Mouse (Mus musculus) myocyte (in vitro differentiated cells): ENCODE measurements around the gene Dnase1l3. TPM values are rescaled to one million over a fixed set of nuclear protein-coding genes. Genes with fewer than 3 reads are reported as not detected.

Experiments
- H3K27me3 ChIP-seq: one replicate; pipeline ENCODE4 v1.6.1; 2011; ENCODE audit not compliant: control insufficient read depth, insufficient read depth, insufficient read length
- H3K36me3 ChIP-seq: one replicate; pipeline ENCODE4 v1.6.1; 2011; ENCODE audit not compliant: control insufficient read depth, insufficient read depth
- H3K4me2 ChIP-seq: one replicate; pipeline ENCODE4 v1.6.1; 2011; ENCODE audit warnings: low read depth, control low read depth
- H3K4me3 ChIP-seq: one replicate; pipeline ENCODE4 v1.5.1; 2011; ENCODE audit warnings: mild to moderate bottlenecking, control low read depth, moderate library complexity
- H3K79me2 ChIP-seq: one replicate; pipeline ENCODE4 v1.6.1; 2011; ENCODE audit not compliant: control insufficient read depth, insufficient read depth
- H3ac ChIP-seq: one replicate; pipeline ENCODE4 v1.6.1; 2011; ENCODE audit not compliant: control insufficient read depth, insufficient read length
- CEBPB ChIP-seq: IDR thresholded peaks from 2 replicates; pipeline ENCODE4 v1.6.1; 2011; ENCODE audit warnings: mild to moderate bottlenecking, moderate library complexity; ENCODE audit not compliant: poor library complexity, insufficient read depth, severe bottlenecking
- E2F4 ChIP-seq: IDR thresholded peaks from one replicate; pipeline ENCODE4 v1.6.1; 2011; ENCODE audit warnings: mild to moderate bottlenecking, control low read depth, moderate library complexity; ENCODE audit not compliant: insufficient read depth
- MAX ChIP-seq: IDR thresholded peaks from one replicate; pipeline ENCODE4 v1.6.1; 2011; ENCODE audit warnings: low read depth, mild to moderate bottlenecking, control low read depth
- MYOD1 ChIP-seq, 3 experiments: IDR thresholded peaks; one replicate each; pipeline ENCODE4 v1.6.1; 2011; ENCODE audit warnings: control low read depth in 2 of 3, low read depth in 2 of 3, mild to moderate bottlenecking in 2 of 3, moderate library complexity in 1 of 3; ENCODE audit not compliant: insufficient read length in 2 of 3, control insufficient read depth in 1 of 3
- MYOG ChIP-seq, 3 experiments: IDR thresholded peaks; one replicate each; pipeline ENCODE4 v1.6.1; 2011; ENCODE audit warnings: control low read depth in 2 of 3, low read depth in 2 of 3, mild to moderate bottlenecking in 2 of 3; ENCODE audit not compliant: insufficient read length in 2 of 3, control insufficient read depth in 1 of 3, insufficient read depth in 1 of 3
- POLR2A ChIP-seq: IDR thresholded peaks from one replicate; pipeline ENCODE4 v1.6.1; 2011; ENCODE audit warnings: low read depth, mild to moderate bottlenecking, control low read depth, moderate library complexity; ENCODE audit not compliant: insufficient read length
- POLR2AphosphoS2 ChIP-seq: IDR thresholded peaks from one replicate; pipeline ENCODE4 v1.6.1; 2011; ENCODE audit warnings: low read depth, control low read depth; ENCODE audit not compliant: insufficient read length
- REST ChIP-seq: IDR thresholded peaks from one replicate; pipeline ENCODE4 v1.6.1; 2011; ENCODE audit warnings: mild to moderate bottlenecking, control low read depth, moderate library complexity; ENCODE audit not compliant: insufficient read depth, insufficient read length
- SRF ChIP-seq: IDR thresholded peaks from one replicate; pipeline ENCODE4 v1.6.1; 2011; ENCODE audit warnings: low read depth; ENCODE audit not compliant: control insufficient read depth, insufficient read length
- TCF12 ChIP-seq: IDR thresholded peaks from one replicate; pipeline ENCODE4 v1.6.1; 2011; ENCODE audit warnings: mild to moderate bottlenecking, control low read depth; ENCODE audit not compliant: poor library complexity, insufficient read depth, severe bottlenecking
- TCF3 ChIP-seq: IDR thresholded peaks from one replicate; pipeline ENCODE4 v1.6.1; 2011; ENCODE audit warnings: low read depth, control low read depth; ENCODE audit not compliant: insufficient read length
- USF1 ChIP-seq: IDR thresholded peaks from one replicate; pipeline ENCODE4 v1.6.1; 2011; ENCODE audit warnings: low read depth, mild to moderate bottlenecking, control low read depth, moderate library complexity
- polyA plus RNA-seq: library from polyadenylated mRNA; unstranded; fragments of >200 nt; fragmentation: generic; extraction: Trizol; gene quantifications from one replicate; pipeline ENCODE4 v1.2.1, GENCODE M21; 2012; ENCODE audit warnings: missing spikeins

Dnase1l3 gene
- polyA plus RNA-seq, 1 experiment: 0.86 TPM

DNA sequence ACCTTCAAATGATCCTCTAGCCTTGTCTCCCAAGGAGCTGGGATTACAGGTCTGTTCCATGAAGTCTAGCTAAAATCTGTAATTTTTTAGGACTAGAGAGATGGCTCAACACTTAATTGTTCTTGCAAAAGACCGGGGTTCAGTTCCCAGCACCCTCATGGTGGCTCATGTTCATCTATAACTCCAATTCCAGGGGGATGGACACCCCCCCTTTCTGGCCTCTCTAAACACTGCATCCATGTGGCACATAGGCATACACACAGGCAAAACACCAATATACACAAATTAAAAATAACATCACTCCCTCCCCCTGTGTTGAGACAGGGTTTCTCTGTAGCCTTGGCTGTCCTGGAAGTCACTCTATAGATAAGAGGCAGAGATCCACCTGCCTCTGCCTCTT is 25.6 kb upstream of the Dnase1l3 start:
- TF ChIP-seq MYOG (IDR thresholded peaks at IDR 0.05; ENCODE audit: control insufficient read depth in 1 of 3, insufficient read depth in 1 of 3, insufficient read length in 2 of 3, low read depth in 2 of 3): no peak
- no peak for TF ChIP-seq TCF12
- TF ChIP-seq E2F4: no peak
- no peak for TF ChIP-seq REST
- TF ChIP-seq POLR2A: no peak
- TF ChIP-seq MYOD1 (IDR thresholded peaks at IDR 0.05; ENCODE audit: control insufficient read depth in 1 of 3, insufficient read length in 2 of 3, low read depth in 2 of 3): no peak
- no peak for TF ChIP-seq USF1
- no peak for TF ChIP-seq SRF
- TF ChIP-seq MAX: no peak
- TF ChIP-seq CEBPB: no peak
- no peak for TF ChIP-seq POLR2AphosphoS2
- no peak for TF ChIP-seq TCF3
- H3K4me2 ChIP-seq: no peak overlapping the region
- H3K27me3 ChIP-seq: no peaks in the 10 kb centered on the region
- no peak overlapping the region for H3ac ChIP-seq
- H3K79me2 ChIP-seq: no peaks in the 10 kb centered on the region
- H3K36me3 ChIP-seq: no peaks in the 10 kb centered on the region
- no peak overlapping the region for H3K4me3 ChIP-seq

DNA sequence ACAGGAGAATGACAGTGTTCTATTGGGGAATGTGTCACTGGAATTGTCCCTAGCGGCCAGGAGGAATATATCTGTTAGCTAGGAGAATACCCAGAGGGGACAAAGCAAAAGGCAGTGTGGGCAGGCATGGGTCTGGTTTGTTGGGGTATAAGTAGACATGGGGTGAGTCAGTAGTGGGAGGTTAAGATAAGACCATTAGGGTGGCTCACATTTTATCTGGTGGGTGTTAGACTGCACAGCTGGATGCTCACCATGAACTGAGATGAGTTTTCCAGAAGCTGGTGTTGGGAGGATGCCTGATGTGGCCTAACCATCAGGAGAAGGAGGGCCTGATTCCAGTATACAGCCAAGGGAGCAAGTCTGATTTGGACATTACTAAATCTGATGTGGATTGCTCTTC is 22.6 kb upstream of the Dnase1l3 start:
- no peak overlapping the region for H3K4me2 ChIP-seq
- H3K27me3 ChIP-seq: no peaks in the 10 kb centered on the region
- H3K4me3 ChIP-seq: no peak overlapping the region
- H3ac ChIP-seq: no peak overlapping the region
- no peaks in the 10 kb centered on the region for H3K79me2 ChIP-seq
- H3K36me3 ChIP-seq: no peaks in the 10 kb centered on the region
- TF ChIP-seq SRF (no peak), CEBPB (no peak), USF1 (no peak), POLR2AphosphoS2 (no peak), MYOG (IDR thresholded peaks at IDR 0.05; ENCODE audit: control insufficient read depth in 1 of 3, insufficient read depth in 1 of 3, insufficient read length in 2 of 3, low read depth in 2 of 3) (no peak), REST (no peak), TCF3 (no peak), MYOD1 (IDR thresholded peaks at IDR 0.05; ENCODE audit: control insufficient read depth in 1 of 3, insufficient read length in 2 of 3, low read depth in 2 of 3) (no peak), MAX (no peak), TCF12 (no peak), POLR2A (no peak), E2F4 (no peak)

DNA sequence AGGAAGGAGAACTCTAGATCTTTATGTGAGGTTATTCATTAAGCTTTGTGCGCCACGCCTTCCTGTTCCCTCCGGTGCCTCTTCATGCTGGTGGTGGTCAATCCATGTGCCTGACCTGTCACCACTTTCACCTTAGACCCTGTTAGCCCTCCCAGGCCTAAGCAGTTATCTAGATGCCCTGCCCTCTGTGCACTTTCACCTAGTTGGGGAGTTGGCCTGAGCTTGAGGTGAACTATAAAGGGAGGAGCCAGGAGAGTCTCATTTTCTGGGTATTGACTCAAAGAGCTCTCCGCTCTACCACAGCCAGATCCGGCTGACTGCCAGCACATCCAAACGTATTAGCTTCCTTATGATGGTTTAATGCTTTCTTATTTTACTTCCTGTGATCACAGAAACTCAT is 21.9 kb upstream of the Dnase1l3 start:
- Histone ChIP-seq H3K79me2 (no peaks in the 10 kb centered on the region), H3K36me3 (no peaks in the 10 kb centered on the region), H3K4me2 (no peak overlapping the region), H3K27me3 (no peaks in the 10 kb centered on the region), H3K4me3 (no peak overlapping the region), H3ac (no peak overlapping the region)
- TF ChIP-seq TCF12 (no peak), MYOD1 (IDR thresholded peaks at IDR 0.05; ENCODE audit: control insufficient read depth in 1 of 3, insufficient read length in 2 of 3, low read depth in 2 of 3) (no peak), TCF3 (no peak), REST (no peak), USF1 (no peak), POLR2AphosphoS2 (no peak), CEBPB (no peak), MYOG (IDR thresholded peaks at IDR 0.05; ENCODE audit: control insufficient read depth in 1 of 3, insufficient read depth in 1 of 3, insufficient read length in 2 of 3, low read depth in 2 of 3) (no peak), E2F4 (no peak), POLR2A (no peak), SRF (no peak), MAX (no peak)

DNA sequence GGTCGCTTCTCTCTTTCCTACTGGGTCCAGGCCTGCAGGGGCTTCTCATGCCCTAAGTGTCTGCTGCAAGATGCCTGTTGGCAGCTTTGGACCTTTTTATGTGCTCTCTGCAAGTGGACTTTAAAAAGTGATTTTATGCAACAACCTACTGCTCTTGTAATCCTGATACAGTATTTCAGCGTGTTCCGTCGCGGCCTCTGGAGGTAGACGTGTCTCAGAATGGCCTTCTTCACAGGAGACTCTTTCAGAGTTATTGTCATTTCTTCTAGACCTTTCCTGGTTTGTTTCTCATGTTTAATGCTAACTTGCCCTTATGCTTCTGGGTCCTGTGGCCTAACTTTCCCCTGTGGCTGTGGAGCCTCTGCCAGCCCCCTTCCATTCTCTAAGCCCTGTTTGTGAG is 21.4 kb upstream of the Dnase1l3 start:
- H3ac ChIP-seq: no peak overlapping the region
- H3K27me3 ChIP-seq: no peaks in the 10 kb centered on the region
- no peaks in the 10 kb centered on the region for H3K79me2 ChIP-seq
- no peak for TF ChIP-seq MYOG (IDR thresholded peaks at IDR 0.05; ENCODE audit: control insufficient read depth in 1 of 3, insufficient read depth in 1 of 3, insufficient read length in 2 of 3, low read depth in 2 of 3)
- no peak for TF ChIP-seq USF1
- no peak for TF ChIP-seq MAX
- TF ChIP-seq POLR2A: no peak
- no peak for TF ChIP-seq CEBPB
- TF ChIP-seq E2F4: no peak
- no peak for TF ChIP-seq TCF12
- no peak for TF ChIP-seq REST
- no peak for TF ChIP-seq MYOD1 (IDR thresholded peaks at IDR 0.05; ENCODE audit: control insufficient read depth in 1 of 3, insufficient read length in 2 of 3, low read depth in 2 of 3)
- no peak for TF ChIP-seq TCF3
- no peak for TF ChIP-seq SRF
- TF ChIP-seq POLR2AphosphoS2: no peak
- no peak overlapping the region for H3K4me3 ChIP-seq
- H3K36me3 ChIP-seq: no peaks in the 10 kb centered on the region
- no peak overlapping the region for H3K4me2 ChIP-seq
